In genomic region chr8:22193432-22194010, GRCm38 (mm10) we compare ENCODE assay signal across 8 mouse cellular contexts. TPM values are rescaled to one million over a fixed set of nuclear protein-coding genes. Genes with fewer than 3 reads are reported as not detected.
DNase-seq lines count a peak whose midpoint lies in the region; ATAC-seq and TF ChIP-seq lines count a peak whose summit lies in the region.

No protein-coding gene starts in this region.

- peaks cover 2 to 6% of the 10 kb centered on the region in 2 experiments; a peak in 3 of 4 replicates for H3K4me1 ChIP-seq in heart, embryonic 14.5 days (ENCODE audit: control insufficient read depth in 2 of 2, insufficient read depth in 2 of 2, low read length in 2 of 2)
- peaks cover 14% of the 10 kb centered on the region for H3K4me1 ChIP-seq in forebrain, embryonic 13.5 days

- no peaks in the 10 kb centered on the region for H3K9me3 ChIP-seq in heart, embryonic 14.5 days (ENCODE audit: control insufficient read depth, low read length)
- no peaks in the 10 kb centered on the region for H3K9me3 ChIP-seq in forebrain, embryonic 13.5 days (replicated peaks)

- intact Hi-C loops in heart, postnatal 25 days (cut with DNase I) = loop anchor here (2.0 to 5.0 kb wide), 3 partner anchors 35 to 109 kb away; no protein-coding TSS in a partner anchor

- peak overlapping the region; percentile 96 to 98 for H3K27ac ChIP-seq in heart, embryonic 14.5 days (replicated peaks in 1 of 2; ENCODE audit: control insufficient read depth in 1 of 2, insufficient read depth in 1 of 2, low read depth in 2 of 2, low read length in 2 of 2)
- peak overlapping the region; percentile 96 for H3K27ac ChIP-seq in forebrain, embryonic 13.5 days

- no peak for TF ChIP-seq POLR2A in myocyte (IDR thresholded peaks at IDR 0.05; ENCODE audit: insufficient read length, low read depth)

- no peaks in the 10 kb centered on the region for H3K27me3 ChIP-seq in heart, embryonic 14.5 days (ENCODE audit: control insufficient read depth, insufficient read depth, low read length)
- no peaks in the 10 kb centered on the region for H3K27me3 ChIP-seq in forebrain, embryonic 13.5 days
- H3K27me3 ChIP-seq in myocyte (ENCODE audit: control insufficient read depth, insufficient read depth, insufficient read length) = no peaks in the 10 kb centered on the region

- no peak for DNase-seq in heart, postnatal 25 days (ENCODE audit: low spot score)
- DNase-seq in MEL-GATA-1-ER (ENCODE audit: extremely low read depth, low read depth) (peak; percentile 44), liver (peak; percentile 21)
- DNase-seq in cerebellum, adult 8-10 months = no peak
- no peak for DNase-seq in cerebellum, adult 11 months

- H3K4me2 ChIP-seq in heart, embryonic 14.5 days (ENCODE audit: low read length) = peak overlapping the region; percentile 72
- peak overlapping the region; percentile 74 for H3K4me2 ChIP-seq in forebrain, embryonic 13.5 days
- peak overlapping the region; percentile 91 for H3K4me2 ChIP-seq in myocyte (ENCODE audit: low read depth)

- peaks cover 22% of the 10 kb centered on the region for H3K79me2 ChIP-seq in myocyte (ENCODE audit: control insufficient read depth, insufficient read depth)

- 13% methylated on average over 12 of the region's 12 CpGs for WGBS in heart, embryonic 14.5 days
- WGBS in forebrain, embryonic 13.5 days = 15% methylated on average over 12 of the region's 12 CpGs

- H3K4me3 ChIP-seq in heart, embryonic 14.5 days (ENCODE audit: control insufficient read depth in 1 of 2, insufficient read depth in 1 of 2, low read depth in 1 of 2, low read length in 2 of 2) = peak overlapping the region; percentile 81 to 82
- H3K4me3 ChIP-seq in forebrain, embryonic 13.5 days = peak overlapping the region; percentile 77
- H3K4me3 ChIP-seq in myocyte = peak overlapping the region; percentile 69

- peak overlapping the region; percentile 94 for H3K9ac ChIP-seq in heart, embryonic 14.5 days (ENCODE audit: low read length)
- peak overlapping the region; percentile 93 for H3K9ac ChIP-seq in forebrain, embryonic 13.5 days

- peak overlapping the region; percentile 13 for H3ac ChIP-seq in myocyte (ENCODE audit: control insufficient read depth, insufficient read length)

- ATAC-seq in heart, embryonic 14.5 days (ENCODE audit: insufficient number of reproducible peaks, insufficient read depth, low FRiP score, low read depth) = 0 out of 2 replicates have a peak, but pooled peaks have one; percentile 39
- peak; percentile 36; the same call in 1 of the 2 replicates for ATAC-seq in forebrain, embryonic 13.5 days

- no peaks in the 10 kb centered on the region for H3K36me3 ChIP-seq in heart, embryonic 14.5 days (ENCODE audit: control insufficient read depth, insufficient read depth, low read length)
- 0 out of 2 replicates have a peak, but pooled peaks cover 7% of the 10 kb centered on the region for H3K36me3 ChIP-seq in forebrain, embryonic 13.5 days (ENCODE audit: poor library complexity, severe bottlenecking)
- no peaks in the 10 kb centered on the region for H3K36me3 ChIP-seq in myocyte (ENCODE audit: control insufficient read depth, insufficient read depth)

TF ChIP-seq in myocyte, 11 proteins besides CTCF, POLR2A, EP300 and RAD21:
- peak; percentile 74; the same call in 1 of the 2 replicates for TF ChIP-seq CEBPB (IDR thresholded peaks at IDR 0.05; ENCODE audit: insufficient read depth, poor library complexity, severe bottlenecking)
- TF ChIP-seq MYOD1 (IDR thresholded peaks at IDR 0.05; ENCODE audit: control insufficient read depth in 1 of 3, insufficient read length in 2 of 3, low read depth in 2 of 3) = no peak
- TF ChIP-seq POLR2AphosphoS2 (IDR thresholded peaks at IDR 0.05; ENCODE audit: insufficient read length, low read depth) = no peak

RNA-seq across cellular contexts. Expression of gene Vps36, which starts 0.9 kb away (rescaled TPM):
- 22.4 and 24.2 TPM in 2 replicates for polyA plus RNA-seq in heart, embryonic 14.5 days (2014; fragmentation: Nextera tagmentation; extraction: Ambion mirVana)
- total RNA-seq in heart, postnatal 25 days (2021) = 10 to 100 TPM; 27.4 to 27.7 TPM
- 43.2 and 44.3 TPM in 2 replicates for polyA plus RNA-seq in forebrain, embryonic 13.5 days (2015; fragmentation: Nextera tagmentation; extraction: Ambion mirVana)
- polyA plus RNA-seq in myocyte (2012; fragmentation: generic; extraction: Trizol) = 19.1 TPM

RNA-seq across cellular contexts. Expression of gene Ckap2, which starts 7.9 kb away (rescaled TPM):
- 34.9 and 36.5 TPM in 2 replicates for polyA plus RNA-seq in heart, embryonic 14.5 days (2014; fragmentation: Nextera tagmentation; extraction: Ambion mirVana)
- total RNA-seq in heart, postnatal 25 days (2021) = under 1 TPM; 0.65 to 0.67 TPM
- 49.3 and 51.4 TPM in 2 replicates for polyA plus RNA-seq in forebrain, embryonic 13.5 days (2015; fragmentation: Nextera tagmentation; extraction: Ambion mirVana)
- polyA plus RNA-seq in myocyte (2012; fragmentation: generic; extraction: Trizol) = 7.6 TPM

RNA-seq across cellular contexts. Expression of gene Nek3, which starts 27.3 kb away (rescaled TPM):
- 5.1 and 5.6 TPM in 2 replicates for polyA plus RNA-seq in heart, embryonic 14.5 days (2014; fragmentation: Nextera tagmentation; extraction: Ambion mirVana)
- total RNA-seq in heart, postnatal 25 days (2021) = 1 to 10 TPM; 1.7 to 2.3 TPM
- polyA plus RNA-seq in forebrain, embryonic 13.5 days (2015; fragmentation: Nextera tagmentation; extraction: Ambion mirVana) = 7.0 and 7.2 TPM in 2 replicates
- 3.6 TPM for polyA plus RNA-seq in myocyte (2012; fragmentation: generic; extraction: Trizol)

RNA-seq across cellular contexts. Expression of gene Thsd1, which starts 33.6 kb away (rescaled TPM):
- 17.3 and 17.8 TPM in 2 replicates for polyA plus RNA-seq in heart, embryonic 14.5 days (2014; fragmentation: Nextera tagmentation; extraction: Ambion mirVana)
- 1 to 10 TPM; 5.4 to 6.2 TPM for total RNA-seq in heart, postnatal 25 days (2021)
- polyA plus RNA-seq in forebrain, embryonic 13.5 days (2015; fragmentation: Nextera tagmentation; extraction: Ambion mirVana) = 5.9 and 6.6 TPM in 2 replicates
- 0.07 TPM for polyA plus RNA-seq in myocyte (2012; fragmentation: generic; extraction: Trizol)

Comparison
In these comparisons a context has a peak if more than half of its experiments do, and no peak if none do; other contexts are left out.
1. DNase-seq: peak in MEL-GATA-1-ER (single experiment) and liver (single experiment); none in heart, postnatal 25 days (single experiment), cerebellum, adult 8-10 months (single experiment) and cerebellum, adult 11 months (single experiment).
2. Peak in every context shown above with its lines, with median percentiles within 50 percentile points of each other: H3K4me2 ChIP-seq and H3K4me3 ChIP-seq.